In the genomic region with DNA sequence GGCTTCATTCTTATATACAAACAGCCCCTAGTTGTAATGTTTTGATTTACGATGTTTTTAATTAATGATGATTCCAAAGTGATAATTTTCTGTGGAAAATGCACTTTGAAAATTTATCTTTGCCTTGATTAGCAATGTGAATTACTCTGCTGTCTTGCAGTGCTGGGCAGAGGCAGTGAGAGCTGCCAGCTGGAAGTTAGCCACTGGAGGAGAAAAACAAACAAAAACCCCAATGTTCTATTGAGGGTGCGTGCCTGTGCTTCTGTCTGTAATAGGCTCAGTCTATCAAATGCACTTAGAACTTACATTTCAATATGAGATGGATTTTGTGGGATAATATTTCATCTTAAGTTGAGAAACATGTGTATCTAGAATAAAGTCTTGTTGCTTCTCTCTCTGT, we compare ENCODE assay signal across 16 mouse cellular contexts. TPM values are rescaled to one million over a fixed set of nuclear protein-coding genes. Genes with fewer than 3 reads are reported as not detected.
DNase-seq lines count a peak whose midpoint lies in the region; ATAC-seq and TF ChIP-seq lines count a peak whose summit lies in the region.
"Had no signal": no experiment of that assay in that cellular context is flagged by ENCODE, and none has a peak within 500 bp of the region (broad histone marks: within the 10 kb centered on the region; RNA-seq: fewer than 3 reads in every experiment).

No protein-coding gene starts in this region.

- H3K9me3 ChIP-seq in forebrain, embryonic 14.5 days (replicated peaks; ENCODE audit: control insufficient read depth, low read length), result no peaks in the 10 kb centered on the region
- H3K9me3 ChIP-seq in forebrain, embryonic 15.5 days, result no peaks in the 10 kb centered on the region
- no peaks in the 10 kb centered on the region for H3K9me3 ChIP-seq in lung, embryonic 14.5 days (ENCODE audit: low read depth, low read length)
- H3K9me3 ChIP-seq in hindbrain, embryonic 11.5 days (ENCODE audit: control insufficient read depth, low read length), result no peaks in the 10 kb centered on the region
- H3K9me3 ChIP-seq: limb, embryonic 13.5 days; stomach, embryonic 15.5 days had no signal

- no peak overlapping the region for H3K4me3 ChIP-seq in forebrain, embryonic 14.5 days (ENCODE audit: low read depth, low read length)
- no peak overlapping the region for H3K4me3 ChIP-seq in forebrain, embryonic 15.5 days
- no peak overlapping the region for H3K4me3 ChIP-seq in lung, embryonic 14.5 days (ENCODE audit: low read depth, low read length)
- no peak overlapping the region for H3K4me3 ChIP-seq in hindbrain, embryonic 11.5 days (ENCODE audit: low read depth, low read length)
- H3K4me3 ChIP-seq: limb, embryonic 13.5 days; myocyte; stomach, embryonic 15.5 days had no signal

- WGBS in forebrain, embryonic 14.5 days, result 51% methylated on average over 2 of the region's 2 CpGs
- 40% methylated on average over 2 of the region's 2 CpGs for WGBS in forebrain, embryonic 15.5 days
- WGBS in lung, embryonic 14.5 days, result 51% methylated on average over 2 of the region's 2 CpGs
- 72% methylated on average over 2 of the region's 2 CpGs for WGBS in hindbrain, embryonic 11.5 days

- no peak overlapping the region for H3K27ac ChIP-seq in forebrain, embryonic 14.5 days (ENCODE audit: low read depth, low read length)
- H3K27ac ChIP-seq in forebrain, embryonic 15.5 days (replicated peaks), result no peak overlapping the region
- H3K27ac ChIP-seq in lung, embryonic 14.5 days (ENCODE audit: low read depth), result no peak overlapping the region
- no peak overlapping the region for H3K27ac ChIP-seq in hindbrain, embryonic 11.5 days (ENCODE audit: low read depth, low read length)
- H3K27ac ChIP-seq: limb, embryonic 13.5 days; stomach, embryonic 15.5 days had no signal

- DNase-seq in forebrain, embryonic 14.5 days (ENCODE audit: low spot score), result peak; percentile 60
- DNase-seq in lung, embryonic 14.5 days, result peak; percentile 19
- no peak for DNase-seq in lung, postnatal 36 days
- peak; percentile 69 for DNase-seq in adipocyte (ENCODE audit: low spot score)
- DNase-seq in layer of hippocampus, adult 9-10 months (ENCODE audit: low spot score), result peak; percentile 63
- DNase-seq in hindbrain, embryonic 11.5 days (ENCODE audit: low spot score), result no peak
- DNase-seq in embryo, embryonic 10.5 days (ENCODE audit: low spot score), result no peak
- DNase-seq: heart, adult 18-20 months; lung, adult 18-20 months; thymus, postnatal 25 days had no signal

- H3K4me1 ChIP-seq in forebrain, embryonic 14.5 days (ENCODE audit: control insufficient read depth, insufficient read depth, low read length), result peaks cover 3% of the 10 kb centered on the region
- H3K4me1 ChIP-seq in forebrain, embryonic 15.5 days, result peaks cover 8% of the 10 kb centered on the region
- 0 out of 2 replicates have a peak, but pooled peaks cover 3% of the 10 kb centered on the region for H3K4me1 ChIP-seq in lung, embryonic 14.5 days (ENCODE audit: insufficient read depth)
- no peaks in the 10 kb centered on the region for H3K4me1 ChIP-seq in hindbrain, embryonic 11.5 days (replicated peaks; ENCODE audit: control insufficient read depth, insufficient read depth, low read length)

- ATAC-seq in forebrain, embryonic 14.5 days, result no peak
- no peak for ATAC-seq in forebrain, embryonic 15.5 days (replicated peaks)
- ATAC-seq in lung, embryonic 14.5 days (ENCODE audit: insufficient read depth), result no peak
- no peak for ATAC-seq in hindbrain, embryonic 11.5 days (ENCODE audit: low FRiP score)
- ATAC-seq: inflammation-experienced regulatory T-cells, adult 6 months; Patski had no signal

- H3K4me2 ChIP-seq in forebrain, embryonic 14.5 days (ENCODE audit: low read length), result no peak overlapping the region
- H3K4me2 ChIP-seq in forebrain, embryonic 15.5 days (replicated peaks), result no peak overlapping the region
- H3K4me2 ChIP-seq in lung, embryonic 14.5 days, result no peak overlapping the region
- no peak overlapping the region for H3K4me2 ChIP-seq in hindbrain, embryonic 11.5 days (replicated peaks; ENCODE audit: low read depth, low read length)
- H3K4me2 ChIP-seq: limb, embryonic 13.5 days; stomach, embryonic 15.5 days had no signal

- no peaks in the 10 kb centered on the region for H3K36me3 ChIP-seq in forebrain, embryonic 14.5 days (ENCODE audit: control insufficient read depth, insufficient read depth, low read length)
- H3K36me3 ChIP-seq in forebrain, embryonic 15.5 days, result no peaks in the 10 kb centered on the region
- H3K36me3 ChIP-seq in lung, embryonic 14.5 days (ENCODE audit: insufficient read depth), result no peaks in the 10 kb centered on the region
- no peaks in the 10 kb centered on the region for H3K36me3 ChIP-seq in hindbrain, embryonic 11.5 days (ENCODE audit: control insufficient read depth, insufficient read depth, low read length)
- H3K36me3 ChIP-seq: limb, embryonic 13.5 days; stomach, embryonic 15.5 days had no signal

- no peak overlapping the region for H3K9ac ChIP-seq in forebrain, embryonic 14.5 days (ENCODE audit: low read length)
- no peak overlapping the region for H3K9ac ChIP-seq in forebrain, embryonic 15.5 days (replicated peaks)
- no peak overlapping the region for H3K9ac ChIP-seq in lung, embryonic 14.5 days
- no peak overlapping the region for H3K9ac ChIP-seq in hindbrain, embryonic 11.5 days (ENCODE audit: low read depth, low read length)
- H3K9ac ChIP-seq: limb, embryonic 13.5 days; stomach, embryonic 15.5 days had no signal

- no peak for TF ChIP-seq CTCF in lung, embryonic 14.5 days (IDR thresholded peaks at IDR 0.05; ENCODE audit: low read depth)

- H3K27me3 ChIP-seq in forebrain, embryonic 14.5 days (replicated peaks; ENCODE audit: control insufficient read depth, insufficient read depth, low read length), result no peaks in the 10 kb centered on the region
- no peaks in the 10 kb centered on the region; the same call in 1 of the 2 replicates for H3K27me3 ChIP-seq in forebrain, embryonic 15.5 days
- H3K27me3 ChIP-seq in lung, embryonic 14.5 days (ENCODE audit: insufficient read depth, low read length), result no peaks in the 10 kb centered on the region
- H3K27me3 ChIP-seq in hindbrain, embryonic 11.5 days (ENCODE audit: control insufficient read depth, insufficient read depth, low read length), result no peaks in the 10 kb centered on the region
- H3K27me3 ChIP-seq: limb, embryonic 13.5 days; Patski; stomach, embryonic 15.5 days had no signal

RNA-seq across cellular contexts. Expression of a gene that starts 4.0 kb away (rescaled TPM):
- polyA plus RNA-seq in forebrain, embryonic 14.5 days (2014; fragmentation: Nextera tagmentation; extraction: Ambion mirVana), result 18.8 and 19.7 TPM in 2 replicates
- 16.5 and 18.7 TPM in 2 replicates for polyA plus RNA-seq in forebrain, embryonic 15.5 days (2015; fragmentation: Nextera tagmentation; extraction: Ambion mirVana)
- polyA plus RNA-seq in lung, embryonic 14.5 days (2014; fragmentation: Nextera tagmentation; extraction: Ambion mirVana), result 15.1 and 16.8 TPM in 2 replicates
- polyA plus RNA-seq in hindbrain, embryonic 11.5 days (2014; fragmentation: Nextera tagmentation; extraction: Ambion mirVana), result 19.8 and 20.2 TPM in 2 replicates

RNA-seq across cellular contexts. Expression of a gene that starts 4.2 kb away (rescaled TPM):
- polyA plus RNA-seq in forebrain, embryonic 14.5 days (2014; fragmentation: Nextera tagmentation; extraction: Ambion mirVana), result 66.1 and 66.6 TPM in 2 replicates
- polyA plus RNA-seq in forebrain, embryonic 15.5 days (2015; fragmentation: Nextera tagmentation; extraction: Ambion mirVana), result 51.0 and 56.1 TPM in 2 replicates
- 58.9 and 59.0 TPM in 2 replicates for polyA plus RNA-seq in lung, embryonic 14.5 days (2014; fragmentation: Nextera tagmentation; extraction: Ambion mirVana)
- polyA plus RNA-seq in hindbrain, embryonic 11.5 days (2014; fragmentation: Nextera tagmentation; extraction: Ambion mirVana), result 64.5 and 65.1 TPM in 2 replicates

RNA-seq across cellular contexts. Expression of a gene that starts 31.6 kb away (rescaled TPM):
- polyA plus RNA-seq in forebrain, embryonic 14.5 days (2014; fragmentation: Nextera tagmentation; extraction: Ambion mirVana), result 71.3 and 76.9 TPM in 2 replicates
- polyA plus RNA-seq in forebrain, embryonic 15.5 days (2015; fragmentation: Nextera tagmentation; extraction: Ambion mirVana), result 97.6 and 104 TPM in 2 replicates
- polyA plus RNA-seq in lung, embryonic 14.5 days (2014; fragmentation: Nextera tagmentation; extraction: Ambion mirVana), result 67.6 and 68.9 TPM in 2 replicates
- 70.3 and 71.2 TPM in 2 replicates for polyA plus RNA-seq in hindbrain, embryonic 11.5 days (2014; fragmentation: Nextera tagmentation; extraction: Ambion mirVana)

Comparison
In these comparisons a context has a peak if more than half of its experiments do, and no peak if none do; other contexts are left out.
1. DNase-seq: peak in forebrain, embryonic 14.5 days (single experiment), lung, embryonic 14.5 days (single experiment), adipocyte (single experiment) and layer of hippocampus, adult 9-10 months (single experiment); none in lung, postnatal 36 days (single experiment), hindbrain, embryonic 11.5 days (single experiment) and embryo, embryonic 10.5 days (single experiment).